Mouse (Mus musculus) kidney, adult 2 months (tissue): ENCODE results near the gene Gmfg. TPM values are rescaled to one million over a fixed set of nuclear protein-coding genes. Genes with fewer than 3 reads are reported as not detected.

ENCODE experiments used
- DNase-seq: peaks from one replicate; pipeline ENCODE4 v3.0.0; 2021
- H3K27ac ChIP-seq: fragments of 200-500 bp; 2 replicates; pipeline ENCODE4 v1.5.1; 2012; ENCODE audit warnings: low read depth, low read length, control low read depth, inconsistent platforms; ENCODE audit not compliant: insufficient read depth
- H3K27me3 ChIP-seq: fragments of 200-500 bp; replicated peaks from 2 replicates; pipeline ENCODE4 v1.6.1; 2012; ENCODE audit warnings: mild to moderate bottlenecking, moderate library complexity, low read length, inconsistent platforms; ENCODE audit not compliant: control insufficient read depth, insufficient read depth
- H3K36me3 ChIP-seq: fragments of 200-500 bp; 2 replicates; pipeline ENCODE4 v1.6.1; 2012; ENCODE audit warnings: mild to moderate bottlenecking, moderate library complexity, low read length, inconsistent platforms; ENCODE audit not compliant: control insufficient read depth, insufficient read depth
- H3K4me1 ChIP-seq: fragments of 200-500 bp; 2 replicates; pipeline ENCODE4 v1.6.1; 2011; ENCODE audit warnings: low read length; ENCODE audit not compliant: control insufficient read depth, insufficient read depth
- H3K4me3 ChIP-seq: fragments of 200-500 bp; 2 replicates; pipeline ENCODE4 v1.5.1; 2011; ENCODE audit warnings: mild to moderate bottlenecking, low read depth, low read length, control low read depth; ENCODE audit not compliant: insufficient read depth
- CTCF ChIP-seq: fragments of 200-500 bp; conservative IDR thresholded peaks from 2 replicates; pipeline ENCODE4 v1.5.1; 2011; ENCODE audit warnings: low read depth, mild to moderate bottlenecking, control low read depth, low read length, moderate library complexity, mixed read lengths; ENCODE audit not compliant: insufficient read depth, insufficient read length
- POLR2A ChIP-seq: fragments of 200-500 bp; IDR thresholded peaks from one replicate; pipeline ENCODE4 v1.6.1; 2011; ENCODE audit warnings: low read depth, low read length, control low read depth
- WGBS: fragments of 180-500 bp; shearing (Covaris S2); methylation state at CpG from one replicate; pipeline ENCODE4 v1.1.7; 2018; 5-methylcytosine and 5-hydroxymethylcytosine counted together
- polyA plus RNA-seq: library from polyadenylated mRNA; depleted of rRNA; stranded (reverse); fragments of >200 nt; gene quantifications from 2 replicates; pipeline ENCODE4 v1.2.3, GENCODE M21; 2012

The Gmfg gene
- polyA plus RNA-seq, 1 experiment = 14.5 TPM

GRCm38 (mm10) chr7:28464416-28465212 is 27.4 kb downstream of the Gmfg start:
- peak; percentile 80 for DNase-seq
- no peaks in the 10 kb centered on the region for H3K4me1 ChIP-seq
- peak overlapping the region; percentile 13; the same call in 1 of the 2 replicates for H3K4me3 ChIP-seq
- H3K27me3 ChIP-seq = no peaks in the 10 kb centered on the region
- no peak overlapping the region for H3K27ac ChIP-seq
- no peak for TF ChIP-seq CTCF
- no peak for TF ChIP-seq POLR2A
- no peaks in the 10 kb centered on the region for H3K36me3 ChIP-seq
- WGBS = 52% methylated on average over 10 of the region's 10 CpGs

- peak overlapping the region; percentile 62; the same call in 1 of the 2 replicates for H3K4me3 ChIP-seq
Observed at GRCm38 (mm10) chr7:28466721-28467212, 29.5 kb downstream of the Gmfg start.

GRCm38 (mm10) chr7:28467213-28467751 is 30.0 kb downstream of the Gmfg start:
- TF ChIP-seq CTCF = no peak
- TF ChIP-seq POLR2A = no peak

More at GRCm38 (mm10) chr7:28466721-28467212, 29.5 kb downstream of the Gmfg start:
- DNase-seq = no peak
- no peaks in the 10 kb centered on the region for H3K36me3 ChIP-seq
- no peak for TF ChIP-seq CTCF
- no peaks in the 10 kb centered on the region for H3K4me1 ChIP-seq
- H3K27ac ChIP-seq = no peak overlapping the region
- H3K27me3 ChIP-seq = no peaks in the 10 kb centered on the region
- 33% methylated on average over 40 of the region's 40 CpGs for WGBS

GRCm38 (mm10) chr7:28476191-28476590 is 38.9 kb downstream of the Gmfg start:
- Histone ChIP-seq H3K27ac (no peak overlapping the region), H3K27me3 (no peaks in the 10 kb centered on the region), H3K4me1 (no peaks in the 10 kb centered on the region), H3K36me3 (no peaks in the 10 kb centered on the region), H3K4me3 (no peak overlapping the region)
- WGBS = 93% methylated on average over 6 of the region's 6 CpGs
- TF ChIP-seq POLR2A (no peak), CTCF (no peak)
- no peak for DNase-seq

More at GRCm38 (mm10) chr7:28467213-28467751, 30.0 kb downstream of the Gmfg start:
- DNase-seq = peak; percentile 67
- Histone ChIP-seq H3K4me3 (peak overlapping the region; percentile 62), H3K27me3 (no peaks in the 10 kb centered on the region), H3K4me1 (no peaks in the 10 kb centered on the region), H3K27ac (no peak overlapping the region), H3K36me3 (no peaks in the 10 kb centered on the region)
- WGBS = 2% methylated on average over 61 of the region's 63 CpGs

- Histone ChIP-seq H3K27ac (no peak overlapping the region), H3K36me3 (no peaks in the 10 kb centered on the region), H3K4me3 (no peak overlapping the region), H3K27me3 (no peaks in the 10 kb centered on the region), H3K4me1 (no peaks in the 10 kb centered on the region)
- 84% methylated on average over 5 of the region's 5 CpGs for WGBS
- DNase-seq = no peak
- no peak for TF ChIP-seq POLR2A
- no peak for TF ChIP-seq CTCF
Observed at GRCm38 (mm10) chr7:28477363-28477762, 40.1 kb downstream of the Gmfg start.

GRCm38 (mm10) chr7:28478854-28479253 is 41.6 kb downstream of the Gmfg start:
- no peak for DNase-seq
- 6% methylated on average over 8 of the region's 8 CpGs for WGBS
- H3K36me3 ChIP-seq = no peaks in the 10 kb centered on the region
- TF ChIP-seq POLR2A (no peak), CTCF (no peak)
- H3K27me3 ChIP-seq = no peaks in the 10 kb centered on the region
- H3K4me1 ChIP-seq = no peaks in the 10 kb centered on the region
- no peak overlapping the region for H3K4me3 ChIP-seq
- H3K27ac ChIP-seq = no peak overlapping the region

GRCm38 (mm10) chr7:28482854-28483253 is 45.6 kb downstream of the Gmfg start:
- no peak overlapping the region for H3K27ac ChIP-seq
- no peaks in the 10 kb centered on the region for H3K27me3 ChIP-seq
- H3K4me3 ChIP-seq = no peak overlapping the region
- WGBS = 79% methylated on average over 11 of the region's 11 CpGs
- no peaks in the 10 kb centered on the region for H3K36me3 ChIP-seq
- no peak for TF ChIP-seq POLR2A
- TF ChIP-seq CTCF = no peak
- DNase-seq = no peak
- H3K4me1 ChIP-seq = no peaks in the 10 kb centered on the region
